Mouse (Mus musculus) inflammation-experienced regulatory T-cells, adult 6 months (primary cell): Measurements from ENCODE around the gene Gdpd1. TPM values are rescaled to one million over a fixed set of nuclear protein-coding genes. Genes with fewer than 3 reads are reported as not detected.
"Not testable (repeated sequence)": the region's sequence is repeated elsewhere in the genome, so short reads cannot be mapped to it uniquely, and the experiment has no call there.

Experiments used
- ATAC-seq: one replicate; pipeline ENCODE4 v1.8.0; 2017
- polyA plus RNA-seq, 3 experiments: library from polyadenylated mRNA; unstranded; fragments of 100-300 nt; shearing (Covaris generic); gene quantifications; one replicate each; pipeline ENCODE4 v1.2.1; 2017

The Gdpd1 gene
- under 1 TPM in 1 of 3 experiments, not detected in 2; 0.71 TPM for polyA plus RNA-seq

- peak; percentile 58 for ATAC-seq
These were observed at the start of gene Gdpd1 for GRCm38 (mm10) chr11:87073866-87074440. Gdpd1 (minus strand) TSS chr11:87074062.

GRCm38 (mm10) chr11:87121864-87122263, 48.0 kb upstream of the Gdpd1 start:
- ATAC-seq, result no peak

DNA sequence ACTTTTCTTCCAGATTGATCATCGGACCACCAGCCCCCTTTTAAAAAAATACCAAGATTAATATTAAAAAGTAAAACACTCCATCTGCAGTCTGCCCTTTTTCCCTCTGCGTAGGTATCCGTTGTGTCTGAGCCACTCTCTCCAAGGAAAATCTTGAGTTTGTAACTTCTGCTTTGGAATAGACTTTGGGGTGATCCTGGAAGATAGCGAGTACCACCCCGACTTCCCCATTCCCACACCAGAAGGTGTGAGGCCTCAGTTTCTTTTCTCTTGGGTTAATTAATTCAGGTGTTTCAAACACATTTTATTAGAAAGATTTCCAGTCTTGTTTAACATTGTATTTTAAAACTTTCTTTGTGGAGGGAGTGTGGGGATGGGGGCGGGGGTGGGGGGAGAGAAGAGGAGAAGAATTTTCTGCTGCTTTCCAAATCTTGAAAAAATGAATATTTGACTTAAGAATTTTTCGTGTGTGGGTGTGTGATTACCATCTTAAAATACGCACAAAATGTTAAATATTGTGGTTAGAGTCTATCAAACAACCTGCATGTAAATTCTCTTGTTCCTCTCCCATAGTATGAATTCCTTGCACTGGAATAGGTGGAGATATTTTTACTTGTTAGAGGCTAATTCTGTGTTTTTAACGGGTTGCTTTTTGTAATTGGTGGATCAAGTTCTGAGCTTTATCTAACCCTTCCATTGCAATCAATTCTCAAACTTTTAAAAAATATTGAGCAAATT, 36.5 kb upstream of the Gdpd1 start:
- no peak for ATAC-seq

GRCm38 (mm10) chr11:87109519-87110171, 35.8 kb upstream of the Gdpd1 start:
- ATAC-seq, result no peak

- peak; percentile 90 for ATAC-seq
These were observed 35.1 kb upstream of the Gdpd1 start, which contains the start of gene Ska2 for GRCm38 (mm10) chr11:87108755-87109518. Ska2 (plus strand) TSS chr11:87109234.

- ATAC-seq, result no peak
These were observed 34.5 kb upstream of the Gdpd1 start, which contains the start of gene Prr11 for GRCm38 (mm10) chr11:87108409-87108754. Prr11 (minus strand) TSS chr11:87108708.

- no peak for ATAC-seq
These were observed 13.3 kb upstream of the Gdpd1 start for GRCm38 (mm10) chr11:87087142-87087541.

- ATAC-seq, result peak; percentile 97
These were observed 12.6 kb upstream of the Gdpd1 start, which contains the start of gene Smg8 for GRCm38 (mm10) chr11:87086290-87086984. Smg8 (minus strand) TSS chr11:87086774.

GRCm38 (mm10) chr11:87085461-87085860, 11.6 kb upstream of the Gdpd1 start:
- no peak for ATAC-seq

DNA sequence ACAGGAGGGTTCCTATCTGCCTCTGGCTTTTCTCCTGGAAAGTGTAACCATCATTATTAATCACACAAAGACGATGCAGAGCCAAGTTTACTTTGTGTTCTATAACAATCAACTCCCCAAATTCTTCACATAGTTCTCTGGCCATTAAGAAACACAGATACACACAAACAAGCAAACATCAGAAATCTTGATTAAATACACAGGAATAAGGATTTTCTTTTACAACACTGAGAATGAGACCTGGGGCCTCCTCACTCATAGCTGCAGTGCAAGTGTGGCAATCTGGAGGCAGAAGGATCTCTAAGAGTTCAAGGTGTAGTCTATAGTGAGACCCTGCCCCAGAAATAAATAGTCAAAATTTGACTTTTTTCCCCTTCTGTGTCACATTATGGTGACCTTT, 9.8 kb upstream of the Gdpd1 start:
- no peak for ATAC-seq

DNA sequence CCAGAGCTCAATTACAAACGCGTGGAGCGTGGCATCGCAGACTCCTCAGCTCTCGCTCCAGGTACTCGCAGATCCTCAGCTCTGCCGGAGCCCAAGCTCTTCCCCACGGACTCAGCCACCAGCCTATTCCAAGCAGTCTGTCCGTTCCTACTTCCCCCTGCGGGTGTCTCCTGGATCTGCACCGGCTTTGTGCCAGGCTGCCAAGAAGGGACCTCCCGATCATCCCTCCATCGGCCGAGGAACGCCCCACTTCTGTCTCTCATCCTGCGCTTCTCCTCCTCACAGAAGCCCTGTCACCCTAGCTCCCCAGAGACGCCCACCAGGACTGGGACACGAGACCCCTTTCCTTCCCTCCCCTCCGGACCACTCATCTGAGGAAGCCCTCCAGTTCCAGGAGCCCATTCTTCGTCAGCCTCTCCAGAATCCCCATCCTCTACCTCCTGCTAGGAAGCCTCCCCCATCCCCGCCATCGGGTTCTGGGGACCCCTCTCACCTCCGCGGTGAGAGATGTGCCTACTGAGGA, 458 bp downstream of the Gdpd1 start:
- ATAC-seq, result no peak

GRCm38 (mm10) chr11:87062087-87062486, 11.8 kb downstream of the Gdpd1 start:
- ATAC-seq, result no peak

DNA sequence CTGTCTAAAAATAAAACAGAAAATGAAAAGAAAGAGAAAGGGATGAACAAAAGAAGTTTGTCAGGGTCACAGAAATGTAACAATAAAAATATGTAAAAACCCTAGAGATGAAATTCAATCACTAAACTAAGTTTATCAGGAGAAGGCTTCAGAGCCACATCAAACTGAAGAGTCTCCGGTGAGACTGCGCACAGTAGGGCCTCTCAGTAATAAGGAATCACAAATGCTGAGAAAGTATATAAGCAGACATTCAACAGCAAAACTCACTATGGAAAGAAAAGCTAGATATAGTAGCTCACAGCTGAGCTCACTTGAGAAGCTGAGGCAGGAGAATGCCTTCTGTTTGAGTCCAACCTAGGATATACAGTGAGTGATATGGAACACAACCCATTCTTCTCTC, 13.5 kb downstream of the Gdpd1 start:
- ATAC-seq, result no peak

- no peak for ATAC-seq
These were observed 17.6 kb downstream of the Gdpd1 start for GRCm38 (mm10) chr11:87056286-87056685.

- not testable (repeated sequence) for ATAC-seq
These were observed 25.0 kb downstream of the Gdpd1 start for GRCm38 (mm10) chr11:87048900-87049299.

GRCm38 (mm10) chr11:87046968-87047367, 26.9 kb downstream of the Gdpd1 start:
- no peak for ATAC-seq

DNA sequence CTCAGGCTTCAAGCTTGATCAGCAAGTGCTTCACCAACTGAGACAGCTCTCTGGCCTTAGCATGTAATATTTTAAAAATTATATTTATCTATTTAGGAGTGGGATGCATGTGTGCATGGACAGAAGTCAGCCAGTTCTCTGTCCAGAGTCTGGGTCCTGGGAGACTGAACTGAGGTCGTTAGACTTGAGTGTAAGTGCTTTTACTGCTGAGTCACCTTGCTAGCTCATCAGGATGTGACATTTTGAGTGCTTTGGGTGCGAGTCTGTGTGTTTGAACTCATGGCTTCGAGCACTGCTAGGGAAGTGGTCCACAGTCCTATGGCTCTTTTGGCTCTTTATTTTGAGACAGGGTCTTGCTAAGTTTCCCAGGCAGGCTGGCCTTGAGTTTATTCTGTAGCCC, 30.8 kb downstream of the Gdpd1 start:
- ATAC-seq, result no peak

DNA sequence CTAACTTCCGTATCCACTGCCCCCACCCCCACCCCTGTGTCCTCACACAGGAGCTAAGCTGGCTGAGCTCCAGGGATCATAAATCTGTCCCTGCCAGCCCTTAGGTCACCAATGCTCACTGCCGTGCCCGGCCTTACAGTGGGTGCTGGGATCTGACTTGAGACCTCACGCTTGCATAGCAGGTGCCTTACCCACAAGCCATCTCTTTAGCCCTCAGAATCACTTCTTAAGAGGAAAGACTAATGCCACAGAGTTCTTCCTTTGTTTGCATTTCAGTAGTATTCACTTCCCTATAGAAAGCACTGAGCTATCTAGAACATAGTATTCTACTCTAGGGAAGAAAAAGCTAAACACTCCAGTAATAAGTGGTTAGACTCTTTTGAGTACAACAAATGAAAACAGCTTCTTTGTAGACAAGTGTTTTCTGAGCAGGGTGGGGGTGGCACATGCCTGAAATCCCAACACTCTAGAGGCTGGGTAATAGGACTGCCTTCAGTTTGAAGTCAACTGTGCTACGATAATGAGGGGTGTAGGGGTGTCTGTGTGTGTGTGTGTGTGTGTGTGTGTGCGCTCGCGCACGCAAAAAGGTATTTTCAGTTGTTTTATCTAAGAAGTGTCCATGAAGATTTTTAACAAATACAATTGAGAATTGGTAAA, 34.4 kb downstream of the Gdpd1 start:
- ATAC-seq, result no peak

GRCm38 (mm10) chr11:87036180-87036579, 37.7 kb downstream of the Gdpd1 start:
- no peak for ATAC-seq

- no peak for ATAC-seq
These were observed 45.6 kb downstream of the Gdpd1 start for GRCm38 (mm10) chr11:87028212-87028611.

- ATAC-seq, result no peak
These were observed 47.6 kb downstream of the Gdpd1 start for GRCm38 (mm10) chr11:87026096-87026875.
